Mouse (Mus musculus): ENCODE measurements around the gene Gm614.
A peak's percentile ranks its signal among the peaks of the same experiment; 100 is the strongest.

Gene Gm614

DNA sequence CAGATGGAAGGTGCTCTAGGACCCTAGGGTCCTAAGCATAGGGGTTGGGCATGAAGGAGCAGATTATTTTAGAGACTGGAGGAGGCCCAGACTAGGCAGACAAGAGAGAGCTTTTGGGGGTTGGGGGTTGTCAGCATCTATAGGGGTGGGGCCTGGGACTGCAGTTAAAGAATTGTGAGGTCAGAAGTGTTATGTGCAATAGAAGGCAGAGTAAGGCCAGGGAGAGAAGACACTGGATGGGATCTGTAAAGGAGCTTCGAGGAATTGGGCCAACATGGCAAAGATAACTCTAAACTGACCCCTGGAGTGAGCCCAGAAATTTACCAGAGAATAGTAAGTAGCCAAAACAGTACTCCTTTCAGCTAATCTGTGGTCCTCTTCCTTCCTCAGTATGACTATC, at the start of gene Gm614:
Gm614 (minus strand) TSS at position 101 of the 400 bp plus-strand sequence.
- no peak for DNase-seq

- no peak for DNase-seq
These were observed 45.5 kb upstream of the Gm614 start for GRCm38 (mm10) chrX:101309299-101309698.

- DNase-seq, result no peak
These were observed 40.9 kb upstream of the Gm614 start for GRCm38 (mm10) chrX:101304646-101305045.

DNA sequence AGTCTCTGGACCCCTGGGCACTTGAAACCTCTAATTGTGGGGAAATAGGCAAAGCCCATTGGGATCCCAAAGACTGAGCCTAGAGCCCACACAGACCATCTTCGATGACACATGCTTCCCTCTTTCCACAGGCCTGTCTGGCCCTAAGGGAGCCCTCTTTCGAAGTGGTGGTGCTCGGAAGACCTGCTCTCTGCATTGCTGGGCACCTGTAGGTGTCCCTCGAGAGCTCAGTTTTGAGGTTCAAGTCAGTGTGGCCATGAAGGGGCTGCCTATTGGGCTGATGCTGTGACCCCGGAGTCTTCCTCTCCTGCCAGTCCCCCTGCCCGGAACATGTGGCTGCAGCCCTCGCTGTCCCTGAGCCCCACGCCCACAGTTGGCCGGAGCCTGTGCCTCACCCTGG, 37.9 kb upstream of the Gm614 start:
- no peak for DNase-seq

DNA sequence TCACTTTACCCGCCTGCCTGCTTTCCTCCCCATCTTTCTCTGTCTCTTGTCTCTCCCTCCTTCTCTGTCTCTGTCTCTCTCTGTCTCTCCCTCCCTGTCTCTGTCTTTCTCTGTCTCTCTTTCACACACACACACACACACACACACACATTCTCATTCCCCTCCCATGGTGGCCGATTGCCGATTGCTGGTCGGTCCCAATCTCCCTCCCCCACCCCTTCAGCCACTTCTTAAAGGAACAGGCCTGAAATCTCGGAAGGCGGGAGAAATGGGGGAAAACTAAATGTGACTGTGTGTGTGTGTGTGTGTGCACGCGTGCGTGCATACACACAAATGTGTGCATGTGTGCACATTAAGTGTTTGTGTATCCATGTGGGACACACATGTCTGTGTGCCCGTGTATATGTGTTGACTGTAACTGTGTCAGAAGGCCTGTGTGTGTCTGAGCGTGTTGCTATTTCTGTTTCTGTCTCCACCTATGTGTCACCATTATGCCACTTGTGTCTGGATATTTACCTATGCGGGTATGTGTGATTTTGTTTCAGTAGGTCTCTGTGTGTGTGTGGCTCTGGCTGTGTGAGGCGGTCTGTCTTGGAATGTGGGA, 36.7 kb upstream of the Gm614 start:
- peak; percentile 38 for DNase-seq

GRCm38 (mm10) chrX:101299473-101300426, 36.0 kb upstream of the Gm614 start:
- no peak for DNase-seq

GRCm38 (mm10) chrX:101299055-101299454, 35.3 kb upstream of the Gm614 start, which contains the start of gene Nlgn3:
Gene Nlgn3, plus strand, starts transcription at chrX:101299168.
- DNase-seq, result peak; percentile 38

DNA sequence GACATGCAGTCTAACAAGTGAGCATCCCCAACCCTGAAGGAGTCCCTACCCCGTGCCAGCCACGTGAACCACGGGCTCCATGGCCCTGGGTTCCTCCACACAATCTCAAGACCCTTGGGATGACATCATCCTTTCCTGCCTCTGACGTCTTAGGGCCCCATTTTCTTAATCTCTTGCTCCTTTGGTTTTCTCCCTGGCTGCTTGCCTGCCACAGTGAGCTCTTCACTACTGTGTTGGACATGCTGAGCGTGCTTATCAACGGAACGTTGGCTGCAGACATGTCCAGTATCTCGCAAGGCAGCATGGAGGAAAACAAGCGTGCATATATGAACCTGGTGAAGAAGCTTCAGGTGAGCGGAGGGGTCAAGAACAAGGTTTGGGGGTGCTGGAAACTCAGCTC, 26.3 kb upstream of the Gm614 start:
- no peak for DNase-seq

- DNase-seq, result no peak
These were observed 25.2 kb upstream of the Gm614 start for GRCm38 (mm10) chrX:101289037-101289436.

DNA sequence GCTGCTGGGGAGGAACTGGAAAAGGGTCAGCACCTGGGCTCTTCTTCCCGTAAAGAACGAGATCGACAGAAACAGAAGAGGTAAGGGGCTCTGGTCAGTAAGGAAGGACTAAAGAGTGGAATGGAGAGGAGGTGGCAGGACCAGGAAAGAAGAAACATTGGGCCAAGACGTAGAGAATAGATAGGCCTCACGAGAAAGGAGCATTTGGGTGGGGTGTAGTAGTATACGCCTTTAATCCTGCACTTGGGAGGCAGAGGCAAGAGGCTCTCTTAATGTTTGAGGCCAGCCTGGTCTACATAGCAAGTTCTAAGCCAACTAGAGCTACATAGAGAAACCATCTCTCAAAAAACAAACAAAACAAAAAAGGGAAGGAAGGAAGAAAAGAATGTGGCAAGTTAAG, 24.6 kb upstream of the Gm614 start:
- DNase-seq, result no peak

GRCm38 (mm10) chrX:101287543-101287942, 23.8 kb upstream of the Gm614 start:
- no peak for DNase-seq

GRCm38 (mm10) chrX:101285953-101286670, 22.3 kb upstream of the Gm614 start:
- DNase-seq, result no peak

DNA sequence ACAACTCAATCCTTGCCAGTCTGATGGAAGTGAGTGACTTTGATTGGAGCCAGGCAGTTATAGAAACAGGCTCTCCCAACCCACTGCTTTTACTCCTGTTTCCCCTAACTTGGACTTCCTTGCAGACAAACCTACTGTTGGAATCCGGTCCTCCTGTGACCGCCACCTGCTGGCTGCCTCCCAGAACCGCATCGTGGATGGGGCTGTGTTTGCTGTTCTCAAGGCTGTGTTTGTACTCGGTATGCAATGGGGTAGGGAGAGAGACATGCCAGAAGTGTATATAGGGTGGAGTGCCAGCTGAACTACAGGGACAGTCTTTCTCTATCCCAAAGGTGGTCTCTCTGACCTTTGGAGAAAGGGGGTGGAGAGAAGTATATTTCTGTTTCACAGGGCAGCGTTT, 21.7 kb upstream of the Gm614 start:
- DNase-seq, result peak; percentile 74

- no peak for DNase-seq
These were observed 19.0 kb upstream of the Gm614 start for GRCm38 (mm10) chrX:101282813-101283212.

DNA sequence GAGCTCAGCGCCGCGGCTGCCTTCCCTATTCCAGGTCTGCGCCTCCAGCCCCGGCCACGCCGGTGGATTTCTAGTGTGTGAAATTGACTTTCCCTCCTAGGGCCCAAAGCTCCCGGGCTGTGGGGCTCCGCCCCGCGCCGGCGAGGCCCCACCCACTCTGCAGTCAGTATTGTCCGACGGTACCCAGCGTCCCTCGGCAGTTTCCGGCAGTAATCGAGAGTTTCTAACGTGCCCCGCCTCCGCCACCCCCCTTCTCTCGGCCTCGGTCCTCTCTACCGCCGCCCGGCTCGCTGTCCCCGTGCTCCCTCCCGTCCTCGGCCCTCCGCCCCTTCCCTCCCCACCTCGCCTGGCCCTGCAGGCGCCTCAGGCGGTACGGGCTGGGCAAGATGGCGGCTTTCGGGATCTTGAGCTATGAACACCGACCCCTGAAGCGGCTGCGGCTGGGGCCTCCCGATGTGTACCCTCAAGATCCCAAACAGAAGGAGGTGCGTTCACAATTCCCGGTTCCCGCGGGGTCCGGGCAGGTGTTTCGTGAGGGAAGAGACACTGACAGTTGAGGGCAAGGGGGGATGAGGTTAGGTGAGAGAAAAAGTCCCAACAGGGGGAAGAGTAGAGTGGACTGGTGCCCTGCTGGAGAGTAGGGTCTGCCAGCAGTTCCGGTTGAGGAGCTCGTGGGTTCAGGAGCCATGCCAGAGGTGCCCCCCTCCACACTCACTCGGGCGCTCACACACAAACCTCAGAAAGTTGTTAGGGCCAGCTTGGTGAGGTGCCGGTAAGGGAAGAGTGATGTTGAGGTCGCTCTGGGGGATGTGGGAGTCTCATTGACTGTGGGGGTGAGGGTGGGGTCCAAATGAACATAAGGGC, 10.3 kb upstream of the Gm614 start, which contains the start of gene Med12:
Med12 (plus strand) TSS at position 156 of the 864 bp plus-strand sequence.
- peak; percentile 95 for DNase-seq

GRCm38 (mm10) chrX:101273410-101273809, 9.6 kb upstream of the Gm614 start:
- no peak for DNase-seq

DNA sequence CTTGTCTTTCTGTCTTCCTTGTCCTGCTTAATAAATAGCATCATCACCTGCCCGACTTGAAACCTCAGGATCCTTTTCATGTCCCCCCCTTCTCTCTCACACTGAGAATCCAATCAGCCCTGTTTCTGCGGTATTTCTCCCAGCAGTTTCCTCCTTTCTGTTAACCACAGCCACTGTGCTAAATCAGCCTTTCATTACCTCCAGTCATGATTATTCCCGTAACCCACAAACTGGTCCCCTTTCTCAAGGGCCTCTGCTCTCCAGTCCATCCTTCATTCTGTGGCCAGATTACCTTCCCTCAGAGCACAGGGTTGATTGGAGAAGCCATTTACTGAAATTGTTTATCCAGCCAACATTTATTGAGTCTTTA, 4.9 kb upstream of the Gm614 start, which contains the start of gene Gm20489:
Gm20489 (minus strand) TSS at position 269 of the 370 bp plus-strand sequence.
- DNase-seq, result no peak

- DNase-seq, result no peak
These were observed 4.4 kb upstream of the Gm614 start, which contains the start of gene Il2rg for GRCm38 (mm10) chrX:101268025-101268754. Gene Il2rg, minus strand, starts transcription at chrX:101268255.

GRCm38 (mm10) chrX:101266631-101267030, 2.8 kb upstream of the Gm614 start:
- DNase-seq, result no peak

DNA sequence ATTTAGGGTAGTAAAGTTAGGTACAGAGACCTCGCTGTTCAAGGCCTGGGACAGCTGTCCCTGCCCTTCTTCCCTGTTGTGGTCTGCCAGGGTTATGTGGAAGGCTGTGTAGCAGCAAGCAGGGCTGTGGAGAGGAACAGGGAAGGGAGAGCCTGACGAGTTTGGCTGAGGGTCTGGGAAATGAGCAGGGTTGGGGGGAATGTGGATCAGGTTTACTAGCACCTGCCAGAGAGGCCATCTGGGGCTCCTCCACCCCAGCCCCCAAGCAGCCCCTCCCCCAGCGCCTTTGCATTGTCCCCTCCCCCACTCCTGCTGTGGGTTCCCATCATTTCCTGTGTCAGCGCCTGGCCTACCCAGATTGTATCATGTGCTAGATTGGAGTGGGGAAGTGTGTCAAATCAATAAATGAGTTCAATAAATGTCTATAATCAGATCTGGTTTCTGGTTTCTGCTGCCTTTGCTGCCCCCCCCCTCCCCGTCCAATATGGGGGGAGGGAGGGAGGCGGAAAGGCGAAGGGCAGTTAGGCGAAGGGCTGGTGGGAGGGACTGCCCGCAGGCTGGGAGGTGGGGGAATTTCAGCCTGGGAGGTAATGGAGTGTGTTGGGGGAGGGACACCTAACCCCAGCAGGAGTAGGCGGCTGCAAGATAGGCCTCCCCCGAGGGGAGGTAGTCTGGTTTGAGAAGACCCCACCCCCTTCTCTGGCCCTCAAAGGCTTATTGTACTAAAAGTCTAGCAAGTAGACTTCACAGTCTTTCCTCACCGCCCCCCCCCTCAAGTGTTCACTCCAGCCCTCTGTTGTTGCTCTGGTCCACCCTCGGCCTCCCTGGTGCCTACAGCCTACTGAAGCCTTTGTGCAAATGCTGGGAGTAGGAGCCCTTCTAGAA, 3.1 kb downstream of the Gm614 start:
- no peak for DNase-seq

All from kidney, postnatal 10 days (tissue).